Mouse (Mus musculus) forebrain, embryonic 16.5 days (tissue): Measurements from ENCODE around the gene Zdhhc14. TPM values are rescaled to one million over a fixed set of nuclear protein-coding genes. Genes with fewer than 3 reads are reported as not detected.

ENCODE experiments used
- ATAC-seq: fragments of 200-750 bp; cut with Nextera tagmentation; 2 replicates; pipeline ENCODE4 v1.8.0; 2017; ENCODE audit warnings: mild to moderate bottlenecking, moderate library complexity
- H3K27ac ChIP-seq: fragments of 300-500 bp; sonication (generic); 2 replicates; pipeline ENCODE4 v1.5.1; 2014; ENCODE audit warnings: low read length, control low read depth
- H3K27me3 ChIP-seq: fragments of 300-500 bp; sonication (generic); replicated peaks from 2 replicates; pipeline ENCODE4 v1.6.1; 2014; ENCODE audit warnings: low read length; ENCODE audit not compliant: control insufficient read depth, insufficient read depth
- H3K36me3 ChIP-seq: fragments of 300-500 bp; sonication (generic); 2 replicates; pipeline ENCODE4 v1.6.1; 2014; ENCODE audit not compliant: control insufficient read depth, insufficient read depth
- H3K4me1 ChIP-seq: fragments of 300-500 bp; sonication (generic); replicated peaks from 2 replicates; pipeline ENCODE4 v1.6.1; 2014; ENCODE audit warnings: low read length; ENCODE audit not compliant: control insufficient read depth, insufficient read depth
- H3K4me2 ChIP-seq: fragments of 300-500 bp; sonication (generic); 2 replicates; pipeline ENCODE4 v1.6.1; 2014; ENCODE audit warnings: mild to moderate bottlenecking, low read length, control low read depth
- H3K4me3 ChIP-seq: fragments of 300-500 bp; sonication (generic); replicated peaks from 2 replicates; pipeline ENCODE4 v1.5.1; 2014; ENCODE audit warnings: mild to moderate bottlenecking, low read length, control low read depth
- H3K9ac ChIP-seq: fragments of 300-500 bp; sonication (generic); replicated peaks from 2 replicates; pipeline ENCODE4 v1.6.1; 2014; ENCODE audit warnings: low read depth, low read length, control low read depth
- H3K9me3 ChIP-seq: fragments of 300-500 bp; sonication (generic); 2 replicates; pipeline ENCODE4 v1.6.1; 2016; ENCODE audit warnings: low read length; ENCODE audit not compliant: control insufficient read depth
- WGBS: fragments of 180-500 bp; shearing (Covaris S2); extraction: QIAGEN DNeasy Blood & Tissue Kit; methylation state at CpG from one replicate; pipeline ENCODE4 v1.1.7; 2014; 5-methylcytosine and 5-hydroxymethylcytosine counted together
- polyA plus RNA-seq: library from polyadenylated mRNA; unstranded; fragments of >200 nt; fragmentation: Nextera tagmentation; extraction: Ambion mirVana; gene quantifications from 2 replicates; pipeline ENCODE4 v1.2.1, GENCODE M21; 2015

The Zdhhc14 gene
- polyA plus RNA-seq, 1 experiment from 2014 or later: 8.1 TPM

DNA sequence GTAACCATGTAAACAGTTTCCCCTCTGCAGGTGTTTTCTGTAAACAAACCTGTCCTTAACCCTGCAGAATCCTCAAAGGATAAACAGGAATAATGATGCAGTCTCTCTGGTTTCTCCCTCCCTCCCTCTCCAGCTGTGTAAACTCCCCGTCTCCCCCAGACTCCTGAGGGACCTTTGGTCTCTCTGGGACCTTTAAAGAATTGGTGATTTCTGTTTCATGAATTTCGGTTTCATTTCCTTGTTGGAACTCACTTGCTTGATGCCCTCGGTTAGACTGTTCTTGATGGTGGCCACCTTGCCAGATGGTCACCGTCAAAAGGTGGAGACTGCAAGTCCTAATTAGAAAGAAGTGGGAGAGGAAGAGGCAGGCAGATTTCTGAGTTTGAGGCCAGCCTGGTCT is 8.9 kb upstream of the Zdhhc14 start:
- no peak overlapping the region for H3K4me2 ChIP-seq
- H3K27ac ChIP-seq: no peak overlapping the region
- H3K27me3 ChIP-seq: no peaks in the 10 kb centered on the region
- no peak overlapping the region for H3K4me3 ChIP-seq
- ATAC-seq: no peak
- H3K9ac ChIP-seq: no peak overlapping the region
- no peaks in the 10 kb centered on the region for H3K9me3 ChIP-seq
- 73% methylated on average over 4 of the region's 4 CpGs for WGBS
- H3K36me3 ChIP-seq: no peaks in the 10 kb centered on the region
- no peaks in the 10 kb centered on the region for H3K4me1 ChIP-seq

DNA sequence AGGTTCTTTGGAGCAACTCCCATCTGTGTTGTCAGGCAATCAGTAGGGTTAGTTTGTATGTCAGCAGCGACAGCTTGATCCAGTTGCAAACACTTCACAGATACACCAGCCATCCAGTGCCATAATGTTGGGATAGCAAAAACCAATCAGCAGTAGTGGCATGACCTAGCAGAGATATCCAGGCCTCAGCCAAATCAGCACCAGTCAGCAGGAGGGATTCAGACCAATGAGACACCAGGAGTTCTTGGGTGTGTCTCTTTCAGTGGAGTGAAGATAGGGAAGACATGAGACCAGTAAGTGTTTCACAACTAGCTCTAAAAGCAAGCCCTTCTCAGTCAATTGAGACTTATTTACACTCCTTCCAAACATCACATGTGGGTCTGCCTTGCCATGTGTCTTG is 7.7 kb upstream of the Zdhhc14 start:
- Histone ChIP-seq H3K4me1 (no peaks in the 10 kb centered on the region), H3K4me2 (no peak overlapping the region), H3K36me3 (no peaks in the 10 kb centered on the region), H3K27ac (no peak overlapping the region), H3K4me3 (no peak overlapping the region), H3K9me3 (no peaks in the 10 kb centered on the region), H3K27me3 (no peaks in the 10 kb centered on the region), H3K9ac (no peak overlapping the region)
- whole genome bisulfite sequencing: 92% methylated on average over 1 of the region's 1 CpGs
- no peak for ATAC-seq

DNA sequence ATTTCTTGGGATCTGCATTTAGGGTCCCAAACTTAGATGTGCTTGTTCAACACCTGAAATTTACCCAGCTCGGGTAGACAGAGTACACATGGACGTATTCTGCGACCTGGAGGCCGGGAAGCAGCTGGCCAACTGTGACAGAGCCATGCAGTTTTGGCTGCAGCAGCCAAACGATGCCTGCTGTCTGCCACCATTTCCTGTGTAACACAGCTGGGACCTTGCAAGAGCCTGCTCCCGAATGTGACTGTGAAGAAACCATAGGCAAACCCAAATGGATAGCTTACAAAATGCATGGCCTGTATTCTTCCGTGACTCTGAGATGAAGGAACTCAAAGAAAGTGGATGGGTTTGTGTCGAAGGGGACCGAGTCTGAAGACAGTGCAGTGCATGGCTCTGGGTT is 4.2 kb upstream of the Zdhhc14 start:
- Histone ChIP-seq H3K36me3 (no peaks in the 10 kb centered on the region), H3K9me3 (no peaks in the 10 kb centered on the region), H3K27me3 (no peaks in the 10 kb centered on the region), H3K4me1 (peaks cover 5% of the 10 kb centered on the region; the same call in 1 of the 2 replicates), H3K4me3 (no peak overlapping the region), H3K27ac (no peak overlapping the region), H3K4me2 (no peak overlapping the region), H3K9ac (no peak overlapping the region)
- ATAC-seq: no peak
- 77% methylated on average over 9 of the region's 9 CpGs for WGBS

DNA sequence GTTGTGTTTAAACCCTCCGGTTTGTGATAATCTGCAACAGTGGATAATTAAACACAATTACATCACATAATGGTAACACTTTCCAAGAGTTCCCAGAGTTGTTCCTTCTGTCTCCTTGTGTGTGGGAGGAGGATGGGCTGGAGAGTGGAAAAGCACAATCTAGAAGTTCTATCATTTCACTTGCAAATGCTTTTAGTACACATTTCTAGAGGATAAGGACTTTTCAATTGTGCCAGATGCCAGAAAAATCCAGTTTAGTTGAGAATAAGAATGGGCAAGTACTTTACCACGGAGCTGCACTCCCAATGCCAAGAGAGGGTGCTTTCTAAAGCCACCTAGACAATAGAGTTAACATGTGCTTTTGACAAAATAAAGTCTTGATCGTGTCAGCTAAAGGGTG is 2.0 kb upstream of the Zdhhc14 start:
- Histone ChIP-seq H3K9me3 (no peaks in the 10 kb centered on the region), H3K36me3 (no peaks in the 10 kb centered on the region), H3K4me2 (no peak overlapping the region; the same call in 1 of the 2 replicates), H3K4me3 (no peak overlapping the region), H3K27ac (no peak overlapping the region; the same call in 1 of the 2 replicates), H3K4me1 (peaks cover 21% of the 10 kb centered on the region), H3K27me3 (0 out of 2 replicates have a peak, but pooled peaks cover 3% of the 10 kb centered on the region), H3K9ac (no peak overlapping the region)
- ATAC-seq: no peak
- 58% methylated on average over 3 of the region's 3 CpGs for whole genome bisulfite sequencing

DNA sequence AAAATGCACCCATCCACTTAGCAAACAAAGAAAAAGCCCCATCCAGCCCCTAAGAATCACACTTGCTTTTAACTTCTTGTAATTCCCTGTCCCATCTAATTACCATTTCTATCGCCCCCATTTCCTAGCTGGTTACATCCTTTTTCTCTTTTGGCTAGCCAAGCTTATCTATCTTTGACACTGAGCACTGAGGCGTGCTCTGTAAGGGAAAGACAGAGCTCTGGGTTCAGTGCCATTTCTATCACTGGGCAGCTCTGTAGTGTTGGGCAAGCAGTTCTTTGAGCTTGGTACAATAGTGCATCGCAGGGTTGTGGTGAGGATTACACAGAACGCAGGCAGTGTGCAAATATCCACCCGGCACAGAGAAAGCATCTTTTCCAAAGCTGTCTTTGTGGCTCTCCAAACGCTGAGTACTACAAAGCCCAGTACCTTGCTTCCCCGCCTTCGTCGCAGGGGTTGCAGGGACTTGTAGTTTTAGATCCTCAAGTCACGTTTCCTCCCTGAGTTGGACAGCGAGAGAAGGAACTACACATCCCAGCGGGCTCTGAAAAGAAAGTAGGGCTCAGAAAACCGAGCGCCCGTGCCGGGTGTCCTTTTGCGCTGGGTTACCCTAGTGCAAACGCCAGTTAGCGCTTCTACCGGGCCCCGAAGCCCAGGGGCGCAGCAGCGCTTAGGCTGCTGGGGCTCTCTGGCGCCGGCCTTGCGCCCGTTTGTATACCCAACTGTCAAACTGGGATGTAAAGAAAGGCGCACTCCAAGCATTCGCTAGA is 1.1 kb upstream of the Zdhhc14 start:
- WGBS: under 1% methylated on average over 29 of the region's 29 CpGs
- no peaks in the 10 kb centered on the region for H3K9me3 ChIP-seq

DNA sequence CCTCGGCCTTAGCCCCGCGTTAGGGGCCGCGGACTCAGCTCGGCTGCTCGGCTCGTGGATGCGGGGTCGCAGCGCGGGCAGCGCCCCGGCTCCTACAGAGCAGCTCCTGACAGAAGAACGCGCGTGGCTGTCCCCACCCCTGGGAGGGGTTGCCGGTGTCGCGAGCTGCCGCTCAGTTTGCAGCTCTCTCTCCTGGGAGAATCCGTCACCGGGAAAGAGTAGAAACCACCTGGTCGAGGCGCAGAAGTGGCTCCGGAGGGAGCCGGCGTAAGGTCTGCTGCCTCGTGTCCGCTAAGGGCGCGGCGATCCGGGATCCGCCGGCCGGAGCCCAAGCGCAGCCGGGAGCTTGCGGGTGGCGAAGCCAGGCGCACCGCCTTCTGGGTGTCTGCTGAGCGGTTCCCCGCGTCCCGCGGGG is 396 bp downstream of the Zdhhc14 start:
- Histone ChIP-seq H3K9me3 (no peaks in the 10 kb centered on the region), H3K4me1 (peaks cover 23% of the 10 kb centered on the region), H3K27me3 (0 out of 2 replicates have a peak, but pooled peaks cover 3% of the 10 kb centered on the region), H3K27ac (peak overlapping the region; percentile 99), H3K4me3 (peak overlapping the region; percentile 75), H3K9ac (peak overlapping the region; percentile 80), H3K4me2 (peak overlapping the region; percentile 75), H3K36me3 (no peaks in the 10 kb centered on the region)
- ATAC-seq: peak; percentile 45
- 0% methylated on average over 48 of the region's 48 CpGs for WGBS

More for the DNA sequence above, 1.1 kb upstream of the Zdhhc14 start:
- peak overlapping the region; percentile 75 for H3K4me3 ChIP-seq
- H3K4me1 ChIP-seq: peaks cover 23% of the 10 kb centered on the region
- H3K4me2 ChIP-seq: peak overlapping the region; percentile 75
- H3K36me3 ChIP-seq: no peaks in the 10 kb centered on the region
- peak overlapping the region; percentile 80 for H3K9ac ChIP-seq
- H3K27ac ChIP-seq: peak overlapping the region; percentile 99
- ATAC-seq: peak; percentile 92
- H3K27me3 ChIP-seq: 0 out of 2 replicates have a peak, but pooled peaks cover 3% of the 10 kb centered on the region

DNA sequence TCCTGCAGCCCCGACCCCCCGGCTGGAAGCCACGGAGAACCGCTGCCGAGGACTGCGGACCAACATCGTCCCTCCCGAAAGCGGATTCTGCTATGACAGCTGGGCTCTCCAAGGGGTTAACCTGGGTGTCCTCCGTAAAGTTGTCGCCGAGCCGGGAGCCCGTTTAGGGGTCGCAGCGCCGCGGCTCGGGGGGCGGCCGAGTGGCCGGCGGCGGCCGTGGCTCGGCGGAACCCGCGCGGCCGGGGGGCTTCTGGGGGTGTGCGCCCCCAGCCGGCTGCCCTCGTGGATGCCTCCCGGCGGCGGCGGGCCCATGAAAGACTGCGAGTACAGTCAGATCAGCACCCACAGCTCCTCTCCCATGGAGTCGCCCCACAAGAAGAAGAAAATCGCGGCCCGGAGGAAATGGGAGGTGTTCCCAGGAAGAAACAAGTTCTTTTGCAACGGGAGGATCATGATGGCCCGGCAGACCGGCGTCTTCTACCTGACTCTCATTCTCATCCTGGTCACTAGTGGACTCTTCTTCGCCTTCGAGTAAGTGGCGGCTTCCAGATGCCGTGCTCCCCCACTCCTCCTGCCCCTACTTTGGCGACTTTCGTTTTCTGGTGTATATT is 909 bp downstream of the Zdhhc14 start:
- Histone ChIP-seq H3K4me1 (peaks cover 23% of the 10 kb centered on the region), H3K36me3 (no peaks in the 10 kb centered on the region), H3K4me2 (peak overlapping the region; percentile 75), H3K4me3 (peak overlapping the region; percentile 75), H3K9ac (peak overlapping the region; percentile 80), H3K9me3 (no peaks in the 10 kb centered on the region), H3K27ac (peak overlapping the region; percentile 99), H3K27me3 (0 out of 2 replicates have a peak, but pooled peaks cover 3% of the 10 kb centered on the region)
- 2% methylated on average over 51 of the region's 53 CpGs for WGBS
- no peak for ATAC-seq

DNA sequence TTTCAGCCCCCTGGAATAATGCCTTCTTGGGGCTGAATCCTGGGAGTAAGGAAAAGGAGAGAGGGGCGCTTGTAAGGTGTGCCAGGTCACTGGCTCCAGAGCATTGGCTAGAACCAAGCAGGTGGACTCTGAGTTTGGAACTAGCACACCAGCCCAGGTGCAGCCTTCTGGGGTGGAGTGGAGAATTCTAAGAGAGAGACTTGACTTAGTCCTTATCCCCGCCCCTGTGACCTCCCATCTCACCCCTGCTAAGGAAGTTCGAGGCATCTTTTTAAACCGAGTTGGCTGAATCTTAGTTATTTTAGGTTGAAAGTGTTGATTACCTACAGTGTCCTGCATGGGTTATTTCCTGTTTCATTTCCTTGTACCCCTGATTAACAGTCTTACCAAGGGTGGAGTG is 1.5 kb downstream of the Zdhhc14 start:
- Histone ChIP-seq H3K36me3 (no peaks in the 10 kb centered on the region), H3K4me2 (peak overlapping the region; percentile 75), H3K9me3 (no peaks in the 10 kb centered on the region), H3K4me3 (peak overlapping the region; percentile 75), H3K27ac (no peak overlapping the region), H3K27me3 (0 out of 2 replicates have a peak, but pooled peaks cover 3% of the 10 kb centered on the region), H3K9ac (peak overlapping the region; percentile 80), H3K4me1 (peaks cover 23% of the 10 kb centered on the region)
- 29% methylated on average over 4 of the region's 4 CpGs for WGBS
- no peak for ATAC-seq

DNA sequence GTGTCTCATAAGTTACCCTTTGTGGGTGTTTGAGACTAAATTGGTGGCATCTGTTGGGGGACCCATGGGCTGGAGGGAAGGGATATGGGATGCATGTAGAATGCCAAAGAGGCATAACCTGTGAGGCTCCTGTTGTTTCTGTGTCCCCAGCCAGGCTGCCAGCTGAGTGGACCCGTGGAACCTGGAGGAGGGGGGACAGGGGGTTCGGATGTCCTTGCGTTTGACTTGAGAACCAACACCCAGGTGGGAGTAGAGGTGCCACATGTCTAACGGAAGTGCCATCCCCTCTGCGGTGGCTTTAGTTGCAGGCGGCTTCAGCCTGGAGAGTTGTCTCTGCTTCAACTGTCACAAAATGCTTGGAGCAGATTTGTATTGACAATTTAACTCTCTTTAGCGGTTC is 2.5 kb downstream of the Zdhhc14 start:
- Histone ChIP-seq H3K9ac (no peak overlapping the region), H3K27ac (no peak overlapping the region), H3K4me2 (peak overlapping the region; percentile 75), H3K9me3 (no peaks in the 10 kb centered on the region), H3K4me3 (peak overlapping the region; percentile 15; the same call in 1 of the 2 replicates), H3K27me3 (0 out of 2 replicates have a peak, but pooled peaks cover 3% of the 10 kb centered on the region), H3K4me1 (peaks cover 23% of the 10 kb centered on the region), H3K36me3 (no peaks in the 10 kb centered on the region)
- 83% methylated on average over 7 of the region's 7 CpGs for WGBS
- ATAC-seq: no peak
